Mouse (Mus musculus): ENCODE data around the gene Sp3.
"Not testable (repeated sequence)": the region's sequence is repeated elsewhere in the genome, so short reads cannot be mapped to it uniquely, and the experiment has no call there.

The Sp3 gene

DNA sequence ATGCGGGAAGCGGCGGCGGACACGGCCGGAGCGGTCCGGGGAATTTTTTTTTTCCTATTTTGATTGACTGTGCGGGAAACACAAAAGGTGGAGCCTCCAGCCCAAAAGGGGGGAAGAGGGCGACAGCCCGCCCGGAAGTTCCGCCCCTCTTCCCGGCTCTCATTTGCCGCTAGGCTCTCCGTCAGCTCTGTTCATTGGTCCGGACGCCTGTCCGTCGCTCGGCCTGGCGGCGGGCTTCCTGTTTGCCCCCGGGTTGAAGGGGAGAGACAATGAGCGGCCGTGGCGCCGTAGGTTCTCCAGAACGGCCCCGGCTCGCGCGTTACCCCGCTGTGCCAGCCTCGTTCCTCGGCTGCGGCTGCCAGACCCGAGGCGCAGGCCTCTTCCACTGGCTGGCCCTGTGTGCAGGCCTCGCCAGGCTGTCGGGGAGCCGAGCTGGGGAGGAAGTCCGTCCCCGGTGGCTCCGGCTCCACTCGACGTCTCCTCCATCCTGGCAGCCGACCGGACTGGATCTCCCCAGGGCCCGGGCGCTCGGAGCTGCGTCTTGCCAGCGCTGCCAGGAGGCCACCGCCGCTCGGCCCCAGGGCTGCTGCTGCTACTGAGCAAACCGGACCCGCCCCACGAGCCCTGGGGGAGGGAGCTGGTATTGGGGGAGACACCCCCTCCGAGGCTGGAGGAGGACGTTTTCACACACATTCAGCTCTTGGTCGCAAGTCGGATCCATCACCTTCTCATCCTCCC, at the start of gene Sp3:
Gene Sp3, minus strand, starts transcription at position 110 of the 738 bp plus-strand sequence.
- peak; percentile 99 for DNase-seq (ENCODE audit: low read depth, low spot score)

DNA sequence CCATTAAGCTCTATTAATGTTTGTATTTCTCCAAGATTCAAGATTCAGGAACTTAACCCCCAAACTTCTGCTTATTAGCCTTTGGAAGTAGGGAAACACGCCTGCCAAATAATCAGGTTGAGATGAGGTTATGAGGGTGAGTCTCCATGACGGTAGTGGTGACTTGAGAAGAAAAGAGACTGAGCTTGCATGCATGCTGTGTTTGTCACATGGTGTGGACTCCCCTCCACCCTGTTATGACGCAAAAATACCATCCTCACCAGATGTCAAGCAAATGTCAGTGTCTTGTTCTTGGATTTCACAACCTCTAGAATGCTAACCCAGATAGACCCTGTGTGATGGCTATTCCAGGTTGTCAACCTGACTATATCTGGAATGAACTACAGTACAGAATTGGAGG, 49.6 kb upstream of the Sp3 start:
- DNase-seq (ENCODE audit: low read depth, low spot score): no peak

DNA sequence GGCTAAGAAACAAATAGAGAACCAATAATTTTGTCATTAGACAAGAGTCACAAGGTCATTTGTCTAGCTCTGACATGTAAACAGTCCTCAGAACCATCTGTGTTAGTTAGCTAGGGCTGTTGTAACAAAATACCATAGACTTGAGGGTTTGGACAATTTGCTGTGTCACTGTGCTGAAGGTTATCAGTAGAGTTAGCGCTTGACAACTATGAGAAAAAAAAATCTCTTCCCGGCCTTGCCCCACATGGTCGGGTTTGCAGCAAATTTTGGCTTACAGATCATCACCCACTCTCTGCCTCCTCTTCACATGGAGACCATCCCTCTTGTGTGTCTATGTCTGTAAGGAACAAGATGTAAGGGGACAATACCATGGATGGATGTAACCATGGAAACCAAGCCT, 47.8 kb upstream of the Sp3 start:
- DNase-seq (ENCODE audit: low read depth, low spot score): no peak

DNA sequence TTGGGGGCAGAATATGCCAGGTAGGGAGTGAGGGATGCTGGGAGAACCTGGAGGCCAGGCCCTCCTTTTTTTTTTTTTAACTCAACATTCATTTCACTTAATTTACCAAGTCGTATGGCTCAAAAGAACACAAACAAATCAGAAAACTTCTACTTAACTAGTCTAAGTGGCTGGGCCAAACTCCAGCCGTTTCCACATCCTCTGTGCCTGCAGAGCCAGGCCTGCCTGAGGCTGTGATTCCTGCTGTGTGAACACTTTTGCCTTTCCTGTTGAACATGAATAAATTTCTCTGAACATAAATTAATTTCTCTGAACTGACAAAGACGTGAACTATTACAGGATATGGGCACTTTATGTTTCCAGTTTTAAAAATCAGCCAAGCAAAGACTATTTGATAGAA, 46.9 kb upstream of the Sp3 start:
- DNase-seq (ENCODE audit: low read depth, low spot score): no peak

DNA sequence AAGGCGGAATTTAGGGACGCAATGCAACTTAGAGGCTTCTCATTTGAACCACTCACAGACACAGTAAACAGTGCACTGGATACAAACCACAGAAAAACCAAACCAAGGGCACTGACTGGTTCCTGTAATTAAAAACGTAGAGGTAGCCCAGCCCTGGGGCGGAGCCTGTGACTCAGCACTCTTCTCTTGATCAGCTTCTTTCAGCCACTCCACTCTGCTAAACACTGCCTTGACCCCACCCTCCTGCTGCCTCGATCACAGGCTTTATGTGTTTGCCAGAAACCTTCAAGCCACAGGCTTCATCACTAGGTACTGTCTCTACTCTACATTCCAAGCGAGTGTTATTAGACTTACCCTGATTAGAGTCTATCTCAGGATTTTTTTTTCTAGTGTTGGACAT, 43.6 kb upstream of the Sp3 start:
- DNase-seq (ENCODE audit: low read depth, low spot score): peak; percentile 65

DNA sequence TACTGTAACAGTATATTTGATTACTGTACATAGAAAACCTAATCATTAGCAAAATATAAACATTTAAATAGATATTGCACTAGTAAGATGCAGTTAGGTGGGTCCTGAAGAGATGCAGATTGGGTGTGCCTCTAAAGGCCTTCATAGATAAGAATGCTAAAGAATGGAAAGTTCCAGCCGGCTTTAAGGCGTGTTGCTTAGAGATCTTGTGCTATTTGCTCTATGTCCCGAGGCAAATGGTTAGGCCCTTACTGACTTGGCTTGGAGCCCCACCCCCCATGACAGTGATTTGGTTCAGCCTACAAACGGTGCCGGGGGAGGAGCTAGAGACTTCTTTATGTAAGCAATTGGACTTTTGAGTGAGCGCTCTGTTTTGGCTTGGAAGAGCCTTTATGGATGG, 40.8 kb upstream of the Sp3 start:
- no peak for DNase-seq (ENCODE audit: low read depth, low spot score)

DNA sequence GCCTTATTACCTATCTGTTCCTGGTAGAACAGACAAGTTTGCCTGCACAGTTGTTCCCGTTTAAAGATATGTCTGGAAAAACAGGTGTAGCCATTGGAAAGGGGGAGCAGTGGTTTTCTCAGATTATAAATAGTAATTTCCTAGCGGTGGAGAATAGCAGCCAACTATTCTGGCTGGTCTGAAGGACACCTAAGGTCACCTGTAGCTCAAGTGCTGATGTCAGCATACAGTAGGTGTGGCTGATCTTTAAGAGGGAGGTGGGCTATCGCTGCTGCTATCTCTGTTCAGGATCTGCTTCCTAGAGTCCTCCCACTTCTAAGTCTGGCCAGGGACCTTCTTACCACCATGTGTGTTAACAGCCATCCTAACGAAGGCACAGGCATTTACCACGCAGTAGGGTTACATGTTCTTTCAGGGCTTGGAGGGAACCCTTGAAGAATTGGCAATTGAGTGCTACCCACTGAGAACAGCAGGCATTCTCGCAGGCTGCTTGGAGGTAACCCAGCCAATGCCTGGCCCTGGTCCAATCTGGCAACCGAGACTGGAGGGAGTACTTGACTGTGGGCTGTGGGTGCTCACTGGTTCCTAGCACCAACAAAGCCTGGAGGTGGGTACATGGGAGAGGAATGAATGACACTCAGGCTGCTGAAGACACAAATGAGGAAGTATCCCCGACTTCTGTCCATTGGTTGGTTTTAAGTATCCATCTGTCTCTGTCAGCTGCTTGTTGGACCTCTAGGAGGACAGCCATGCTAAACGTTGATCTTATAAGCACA, 39.3 kb upstream of the Sp3 start:
- no peak for DNase-seq (ENCODE audit: low read depth, low spot score)

DNA sequence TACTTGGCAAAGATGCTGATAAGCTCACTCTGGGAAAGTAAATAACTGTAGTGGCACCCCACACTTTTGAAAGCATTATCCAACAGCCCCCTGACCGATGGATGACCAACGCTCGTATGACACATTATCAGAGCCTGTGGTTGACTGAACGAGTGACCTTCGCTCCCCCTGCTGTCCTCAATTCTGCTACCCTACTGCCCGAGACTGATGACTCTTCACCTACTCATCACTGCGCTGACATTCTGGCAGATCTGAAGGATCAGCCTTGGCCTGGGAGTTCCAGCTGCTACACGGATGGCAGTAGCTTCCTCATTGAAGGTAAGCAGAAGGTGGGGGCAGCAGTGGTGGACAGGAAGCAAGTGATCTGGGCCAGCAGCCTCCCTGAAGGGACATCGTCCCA, 33.8 kb upstream of the Sp3 start:
- DNase-seq (ENCODE audit: low read depth, low spot score): not testable (repeated sequence)

DNA sequence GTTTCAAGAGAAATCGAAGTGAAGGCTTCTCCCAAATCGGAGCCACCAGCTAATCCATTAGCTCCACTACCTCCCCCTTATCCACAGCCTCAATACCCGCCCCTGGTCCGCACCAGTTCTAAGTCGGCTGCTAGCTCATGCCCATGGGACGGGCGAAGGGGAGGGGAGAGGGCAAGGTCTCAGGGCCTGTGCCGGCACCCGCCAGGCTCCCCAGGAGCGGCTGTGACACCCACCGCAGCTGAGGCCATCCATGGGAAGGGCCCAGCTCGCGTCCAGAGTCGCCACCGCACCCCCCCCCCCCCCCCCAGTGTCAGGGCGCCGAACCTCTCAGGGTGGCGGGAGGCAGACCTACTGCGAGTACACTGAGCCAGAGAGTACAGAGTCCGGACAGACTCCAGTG, 32.4 kb upstream of the Sp3 start:
- no peak for DNase-seq (ENCODE audit: low read depth, low spot score)

DNA sequence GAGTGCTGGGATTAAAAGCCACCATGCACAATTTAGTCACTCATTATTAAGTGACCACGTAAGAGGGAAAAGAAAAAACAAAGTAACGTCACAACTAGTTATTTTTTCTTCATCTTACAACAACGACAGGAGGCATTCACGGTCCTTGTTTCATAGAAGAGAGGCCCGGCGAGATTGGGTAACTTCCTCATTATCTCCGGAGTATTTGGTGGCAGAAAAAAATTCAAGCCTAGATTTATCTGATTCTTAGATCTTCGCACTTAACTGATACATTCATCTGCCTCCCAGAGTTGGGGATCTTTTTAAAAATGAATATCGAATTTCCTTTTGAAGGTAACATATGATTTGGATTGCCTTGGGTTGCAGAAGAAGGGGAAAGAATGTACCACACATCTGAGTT, 27.2 kb upstream of the Sp3 start:
- no peak for DNase-seq (ENCODE audit: low read depth, low spot score)

DNA sequence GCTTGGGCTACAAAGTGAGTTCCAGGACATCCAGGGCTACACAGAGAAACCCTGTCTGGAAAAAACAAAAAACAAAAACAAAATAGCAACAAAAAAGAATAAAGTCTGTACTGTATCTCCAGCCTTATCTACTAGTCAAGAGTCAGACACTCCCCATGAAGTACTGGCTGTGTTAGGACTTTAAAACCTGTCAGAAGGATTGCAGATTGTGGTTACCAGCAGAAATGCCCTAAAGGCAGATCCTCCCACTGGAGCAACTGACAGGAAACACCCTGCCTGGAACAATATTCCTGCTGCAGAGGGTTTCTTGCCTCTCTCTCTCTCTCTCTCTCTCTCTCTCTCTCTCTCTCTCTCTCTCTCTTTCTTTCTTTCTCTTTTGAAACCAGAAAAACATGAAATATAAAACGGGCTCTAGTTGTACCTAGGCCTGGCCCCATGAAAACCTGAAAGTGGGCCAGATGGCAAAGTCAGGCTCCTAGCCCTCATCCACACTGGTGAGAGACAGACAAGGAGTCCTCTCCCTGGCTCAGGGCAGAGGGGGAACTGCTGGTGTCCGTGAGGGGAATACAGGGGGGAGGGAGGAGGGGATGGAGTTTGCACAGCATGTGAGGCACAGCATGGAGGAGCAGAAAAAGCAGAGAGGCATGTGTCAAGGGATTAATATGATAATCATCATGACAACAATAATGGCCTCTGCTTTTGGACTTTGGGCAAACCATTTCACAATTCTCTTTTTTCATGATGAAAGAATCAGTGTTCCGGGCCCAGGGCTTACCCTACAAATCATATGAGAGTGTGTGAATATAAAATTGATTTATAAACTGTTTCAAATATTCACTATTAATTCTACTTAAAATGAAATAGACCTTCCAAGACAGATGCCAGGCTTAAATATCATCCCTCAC, 25.6 kb upstream of the Sp3 start:
- DNase-seq (ENCODE audit: low read depth, low spot score): no peak

DNA sequence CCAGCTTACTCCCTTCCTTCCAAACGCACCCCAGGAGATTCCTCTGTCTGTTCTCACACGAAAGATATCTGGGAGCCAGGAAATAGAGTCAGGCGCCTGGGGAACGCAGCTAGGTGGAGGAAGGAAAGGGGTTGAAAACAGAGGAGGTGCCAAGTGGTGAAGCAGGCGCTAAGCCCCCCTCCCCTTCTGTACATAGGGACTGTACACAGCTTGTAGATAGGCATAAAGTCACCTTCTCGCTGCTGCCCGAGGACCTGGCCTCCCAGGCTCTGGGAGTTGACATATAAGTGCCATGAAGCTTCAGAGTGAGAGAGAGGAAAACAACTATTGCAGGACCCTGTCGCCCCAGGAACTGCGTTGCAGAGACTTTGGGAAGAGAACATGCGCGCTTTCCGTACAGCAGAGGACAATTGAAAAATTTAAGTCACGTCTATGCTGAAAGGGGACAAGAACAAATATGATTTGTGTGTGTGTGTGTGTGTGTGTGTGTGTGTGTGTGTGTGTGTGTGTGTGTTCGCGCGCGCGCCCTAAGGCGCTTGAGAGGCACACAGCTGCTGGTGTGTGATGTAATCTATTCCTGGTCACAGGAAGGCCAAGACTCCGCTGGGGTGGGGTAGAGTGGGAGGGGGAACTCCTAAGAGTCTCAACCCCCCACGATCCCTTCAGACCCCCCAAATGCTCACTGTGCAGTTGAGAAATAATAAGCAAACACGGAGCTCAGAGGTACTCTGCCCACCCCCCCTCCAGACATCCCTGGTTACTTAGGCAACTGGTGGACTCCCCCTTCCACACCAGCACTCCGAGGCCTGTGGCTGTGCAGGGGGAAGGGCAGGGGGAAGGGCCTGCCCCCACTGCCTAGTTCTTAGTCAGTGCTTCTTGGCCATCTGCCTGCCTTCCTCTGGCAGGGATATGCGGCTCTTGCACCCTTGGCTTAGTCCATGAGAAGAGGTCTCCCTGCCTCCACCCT, 23.8 kb upstream of the Sp3 start:
- peak; percentile 82 for DNase-seq (ENCODE audit: low read depth, low spot score)

DNA sequence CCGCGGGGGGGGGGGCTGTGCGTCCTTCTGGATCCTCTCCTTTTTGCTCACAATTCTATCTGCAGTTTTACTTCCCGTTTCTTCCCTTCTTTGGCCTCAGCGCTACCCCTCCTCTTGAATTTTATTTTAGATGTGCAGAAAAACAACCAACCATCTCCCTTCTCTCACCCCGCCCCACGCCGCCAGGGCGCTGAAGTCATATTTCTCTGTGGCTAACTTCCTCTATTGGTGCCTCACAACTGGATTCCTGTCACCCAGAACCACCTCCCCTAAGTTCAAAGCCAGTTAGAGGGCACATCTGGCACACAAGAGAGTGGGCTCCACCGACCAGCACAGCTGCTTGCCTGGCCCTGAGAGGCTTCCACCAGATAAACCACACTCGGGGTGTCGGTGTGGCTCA, 22.8 kb upstream of the Sp3 start:
- peak; percentile 96 for DNase-seq (ENCODE audit: low read depth, low spot score)

DNA sequence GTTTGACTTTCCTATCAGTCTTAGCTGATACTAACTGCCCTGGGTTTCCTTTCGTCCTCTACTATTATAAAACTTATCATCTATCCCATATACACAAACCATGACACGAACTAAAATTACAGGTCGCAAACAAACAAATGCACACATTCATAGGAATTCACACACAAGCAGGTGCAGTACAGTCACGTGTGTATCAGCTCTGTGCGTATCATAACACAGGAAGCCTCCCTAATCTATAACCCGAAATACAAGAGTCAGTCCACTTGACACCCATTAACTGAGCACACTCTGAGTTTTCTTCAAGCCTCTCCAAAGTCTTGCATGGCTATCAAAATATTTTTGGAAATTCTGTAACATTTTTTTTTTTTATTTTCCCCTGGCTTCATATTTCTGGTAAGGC, 22.2 kb upstream of the Sp3 start:
- no peak for DNase-seq (ENCODE audit: low read depth, low spot score)

DNA sequence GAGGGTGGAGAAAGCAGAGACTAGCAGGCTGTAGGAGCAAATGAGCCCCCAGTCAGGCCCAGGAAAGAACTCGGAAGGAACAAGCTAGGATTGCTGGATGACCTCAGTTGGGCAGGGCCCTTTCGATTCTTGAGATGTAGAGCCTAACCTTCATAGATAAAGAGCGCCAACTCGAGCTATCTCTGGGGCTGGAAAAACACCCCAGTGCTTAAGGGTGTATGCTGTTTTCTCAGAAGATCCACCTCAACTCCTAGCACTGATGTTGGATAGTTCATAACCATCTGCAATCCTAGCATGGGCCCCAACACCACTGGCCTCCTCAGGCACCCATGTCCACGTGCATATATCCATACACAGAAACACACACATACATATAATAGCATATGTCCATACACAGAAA, 21.7 kb upstream of the Sp3 start:
- DNase-seq (ENCODE audit: low read depth, low spot score): no peak

DNA sequence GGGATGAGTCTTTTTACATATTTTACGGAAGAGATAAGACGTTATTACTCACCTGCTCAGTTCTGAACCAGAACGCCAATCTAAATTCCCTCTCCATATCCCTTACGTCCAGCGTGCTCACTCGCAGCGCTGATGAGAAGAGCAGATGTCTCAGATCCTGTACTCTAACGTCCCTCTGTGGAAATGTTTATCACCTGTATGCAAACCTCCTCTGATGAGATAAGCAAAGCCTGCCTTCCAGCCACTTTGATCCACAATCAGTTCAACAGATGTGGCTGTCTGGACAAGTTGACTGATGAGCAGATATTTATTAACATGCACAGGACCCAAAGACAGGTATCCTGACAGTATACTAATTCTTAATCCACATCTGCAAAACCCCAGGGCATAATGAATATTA, 19.9 kb upstream of the Sp3 start:
- DNase-seq (ENCODE audit: low read depth, low spot score): no peak

DNA sequence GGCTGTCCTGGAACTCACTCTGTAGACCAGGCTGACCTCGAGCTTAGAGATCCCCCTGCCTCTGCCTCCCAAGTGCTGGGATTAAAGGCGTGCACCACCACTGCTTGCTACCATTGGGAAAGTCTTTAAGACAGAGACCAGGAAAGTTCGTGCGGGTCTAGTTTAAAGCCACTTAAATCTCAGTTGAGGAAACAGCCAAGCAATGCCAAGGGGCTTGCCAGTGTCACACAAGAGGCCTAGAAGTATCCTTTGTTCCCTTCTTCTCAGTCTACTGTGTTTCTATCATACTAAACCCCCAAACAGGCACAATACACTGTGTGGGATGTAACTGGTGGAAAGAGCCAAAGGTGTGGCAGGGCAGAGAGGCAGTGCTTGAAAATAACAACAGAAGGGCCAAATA, 17.3 kb upstream of the Sp3 start:
- no peak for DNase-seq (ENCODE audit: low read depth, low spot score)

DNA sequence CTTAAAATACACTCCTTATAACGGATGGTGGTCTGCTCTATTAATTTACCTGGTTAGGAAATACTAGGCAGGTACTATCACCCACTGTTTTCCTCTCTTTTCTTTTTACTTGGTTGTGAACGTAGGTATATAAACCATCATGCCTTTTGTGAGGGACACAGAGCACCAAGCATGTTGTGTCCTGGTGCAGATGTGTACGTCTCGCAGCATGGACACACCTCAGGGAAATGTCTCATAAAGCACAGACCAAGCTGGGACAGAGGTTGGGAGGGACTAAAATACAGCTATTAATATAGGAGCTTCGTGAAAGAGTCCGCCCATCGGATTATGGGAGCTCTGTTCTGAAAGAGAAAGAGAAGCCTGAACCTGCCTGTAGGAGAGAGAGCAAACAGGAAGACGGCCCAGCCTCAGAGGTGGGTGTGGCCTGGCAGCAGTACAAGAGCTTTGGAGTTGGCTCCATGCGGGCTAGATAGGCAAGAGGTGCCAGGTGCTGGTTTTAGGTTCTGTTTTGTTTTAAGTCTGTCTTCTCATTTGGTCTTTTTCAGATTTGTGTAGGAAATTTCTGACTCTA, 16.6 kb upstream of the Sp3 start:
- peak; percentile 75 for DNase-seq (ENCODE audit: low read depth, low spot score)

DNA sequence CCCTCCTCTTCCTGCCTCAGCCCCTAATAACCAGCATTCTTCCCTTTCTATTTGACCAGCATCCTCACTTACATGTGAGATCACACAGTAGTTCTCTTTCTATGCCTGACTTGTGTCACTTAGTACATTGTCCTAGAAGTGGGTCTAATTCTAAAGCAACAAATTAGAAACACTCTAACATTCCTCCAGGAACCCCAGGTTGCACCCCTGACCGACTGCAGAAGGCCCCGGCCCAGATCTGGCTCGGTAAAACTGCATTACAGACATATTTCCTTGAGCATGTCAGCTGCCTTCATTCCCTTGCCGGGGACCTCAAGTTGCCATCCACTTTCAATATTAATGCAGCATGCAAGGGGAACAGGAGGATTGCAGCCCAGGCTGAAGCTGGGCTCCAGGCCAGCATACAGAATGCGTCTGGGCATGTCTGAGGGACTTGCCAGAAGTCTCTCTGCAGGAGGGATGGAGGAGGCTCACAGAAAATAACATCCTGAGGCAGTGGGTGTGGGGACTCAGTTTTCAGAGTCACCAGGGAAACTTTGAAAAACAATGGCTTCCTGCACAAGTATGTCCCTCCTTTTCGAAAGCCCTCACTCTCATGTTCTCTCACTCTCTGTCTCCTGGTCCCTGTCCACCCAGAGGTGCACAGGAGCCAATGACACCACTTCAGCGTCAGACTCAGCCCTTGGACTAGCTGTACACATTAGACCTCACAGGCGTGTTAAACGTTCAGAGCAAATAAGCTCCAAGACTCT, 15.3 kb upstream of the Sp3 start:
- no peak for DNase-seq (ENCODE audit: low read depth, low spot score)

DNA sequence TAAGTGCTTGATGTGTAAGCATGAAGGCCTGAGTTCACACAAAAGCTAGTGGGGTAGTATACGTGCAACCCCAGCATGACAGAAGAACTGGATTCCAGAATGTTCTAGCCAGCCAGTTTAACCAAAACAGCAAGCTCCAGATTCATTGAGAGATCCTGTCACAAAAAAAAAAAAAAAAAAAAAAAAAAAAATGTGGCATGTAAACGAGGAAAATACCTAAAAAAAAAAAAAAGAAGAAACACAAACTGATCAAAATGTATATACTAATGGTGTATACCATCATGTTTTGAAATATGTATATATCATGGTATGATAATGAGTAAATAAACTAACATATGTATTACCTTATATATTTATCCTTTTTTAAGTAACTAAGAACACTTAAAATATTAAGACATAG, 13.9 kb upstream of the Sp3 start:
- no peak for DNase-seq (ENCODE audit: low read depth, low spot score)

All from A20 (cell line).